Mouse (Mus musculus) cerebellum, adult (tissue): ENCODE results near the gene Ptpn1.

Source experiments
- ATAC-seq: cut with Nextera tagmentation; 2 replicates; pipeline ENCODE4 v1.9.2; 2017; ENCODE audit warnings: mild to moderate bottlenecking, moderate library complexity, mixed read lengths; ENCODE audit not compliant: insufficient number of reproducible peaks, low FRiP score, low TSS enrichment

The Ptpn1 gene

DNA sequence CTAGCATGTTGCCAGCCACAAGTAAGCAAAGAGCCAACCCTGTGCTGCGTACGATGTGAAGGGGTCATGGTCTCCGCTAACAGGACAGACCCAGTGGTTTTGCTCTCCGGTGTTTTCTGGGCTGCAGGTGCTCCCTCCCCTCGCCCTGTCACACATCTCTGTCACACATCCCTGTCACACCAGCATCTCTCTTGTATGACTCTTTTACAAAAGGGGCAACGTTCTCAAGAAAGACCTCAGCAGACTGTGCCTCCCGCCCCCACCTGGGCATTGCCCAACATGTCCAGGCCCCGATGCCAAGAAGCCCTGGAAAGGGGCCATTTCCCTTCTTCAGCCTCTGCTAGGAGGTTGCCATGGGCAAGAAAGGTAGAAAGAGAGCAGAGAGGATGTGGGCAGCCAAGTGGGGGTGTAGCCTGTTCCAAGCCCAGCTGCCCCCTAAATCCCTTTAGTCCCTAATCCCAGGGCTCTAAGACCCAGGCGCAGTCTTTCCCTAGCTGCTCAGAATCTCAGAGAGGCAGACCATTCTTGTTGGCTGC is 10.8 kb upstream of the Ptpn1 start:
- no peak for ATAC-seq

- ATAC-seq: no peak
Measured at GRCm38 (mm10) chr2:167921823-167922222, 10.0 kb upstream of the Ptpn1 start.

- no peak for ATAC-seq
Measured at GRCm38 (mm10) chr2:167924011-167924410, 7.8 kb upstream of the Ptpn1 start.

DNA sequence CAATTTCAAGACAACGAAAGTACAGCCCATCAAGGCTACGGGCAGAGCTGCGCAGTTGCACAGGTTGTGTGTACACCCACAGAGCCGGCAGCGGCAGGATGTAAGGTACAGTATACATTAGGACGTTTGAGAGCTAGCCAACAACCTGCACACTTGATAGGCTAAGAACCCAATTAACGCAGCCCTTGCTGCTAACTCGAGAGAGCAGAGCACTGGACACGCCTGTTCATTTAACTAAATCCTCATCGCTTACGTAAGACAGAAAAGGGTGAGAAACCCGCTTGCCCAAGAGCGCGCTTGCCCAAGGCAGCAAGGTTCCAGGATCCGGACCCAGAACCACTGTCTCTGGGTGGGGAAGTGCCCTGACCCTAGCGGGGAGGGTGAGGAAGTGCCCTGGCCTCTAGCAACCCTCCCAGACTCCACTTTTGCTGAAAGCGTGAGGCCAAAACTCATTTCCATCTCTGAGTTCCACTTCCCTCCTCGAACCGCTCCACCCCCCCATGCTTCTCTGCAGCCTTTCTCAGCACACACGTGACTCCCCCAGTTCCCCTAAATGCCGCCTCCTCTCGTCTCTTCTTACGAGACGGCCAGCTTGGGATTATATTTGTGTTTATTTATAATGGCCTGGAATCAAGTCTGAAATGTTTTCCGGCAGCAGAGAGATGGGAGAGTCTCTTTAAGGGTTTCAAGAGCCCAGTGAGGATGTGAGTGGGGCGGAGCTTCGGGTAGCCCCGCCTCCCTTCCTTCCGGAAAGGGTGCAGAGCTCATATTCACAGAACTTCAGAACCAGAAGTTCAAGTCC is 6.9 kb upstream of the Ptpn1 start:
- ATAC-seq: peak; percentile 60

DNA sequence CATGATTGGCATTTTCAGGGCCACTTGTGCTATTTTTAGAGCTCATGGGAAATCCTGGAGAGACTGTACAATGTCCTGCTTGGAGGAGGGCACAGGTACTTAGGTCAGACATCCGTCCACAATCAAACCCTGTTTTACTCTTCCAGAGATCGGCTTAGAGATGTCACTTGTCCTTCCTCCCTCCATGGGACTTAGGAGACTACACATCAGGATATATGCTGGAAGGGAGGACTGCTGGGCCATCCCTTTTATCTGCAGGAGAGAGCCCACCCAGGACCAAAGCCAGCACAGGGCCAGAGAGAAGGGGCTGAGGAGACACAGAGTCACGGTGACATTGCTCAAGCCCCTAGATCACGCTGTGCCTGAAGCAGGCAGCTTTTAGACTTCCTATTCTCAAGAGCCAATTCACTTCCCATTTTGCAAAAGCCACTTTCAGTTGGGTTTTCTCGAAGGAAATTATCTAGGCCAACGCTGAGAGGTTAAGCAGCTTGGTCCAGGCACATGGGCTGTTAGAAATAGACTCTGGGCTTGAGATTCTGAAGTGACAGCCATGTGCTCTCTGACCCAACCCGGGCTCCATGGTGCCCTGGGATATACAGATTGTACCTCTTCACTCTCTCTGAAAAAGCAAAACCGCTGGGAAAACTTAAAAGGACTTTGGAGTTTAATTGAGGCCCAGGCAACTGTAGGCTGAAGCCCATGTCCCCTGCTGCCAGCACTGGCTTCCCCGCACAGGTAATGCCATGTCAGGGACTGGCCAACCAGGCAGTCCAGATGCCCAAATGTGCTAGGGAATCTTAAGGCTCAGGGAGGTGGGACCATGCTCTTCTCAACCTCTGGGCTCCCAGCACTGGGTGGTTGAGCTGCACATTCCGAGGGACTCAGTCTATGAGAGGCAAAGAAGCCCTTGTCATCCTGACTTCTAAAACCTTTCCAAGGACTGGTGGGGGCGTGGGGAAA is 5.7 kb upstream of the Ptpn1 start:
- no peak for ATAC-seq

GRCm38 (mm10) chr2:167928002-167928526 is 3.8 kb upstream of the Ptpn1 start:
- no peak for ATAC-seq

- no peak for ATAC-seq
Measured at GRCm38 (mm10) chr2:167928972-167929371, 2.9 kb upstream of the Ptpn1 start.

GRCm38 (mm10) chr2:167930975-167931374 is 882 bp upstream of the Ptpn1 start:
- ATAC-seq: no peak

- ATAC-seq: peak; percentile 26; the same call in 1 of the 2 replicates
Measured at GRCm38 (mm10) chr2:167932727-167933231, 922 bp downstream of the Ptpn1 start.

- no peak for ATAC-seq
Measured at GRCm38 (mm10) chr2:167933397-167933796, 1.5 kb downstream of the Ptpn1 start.

DNA sequence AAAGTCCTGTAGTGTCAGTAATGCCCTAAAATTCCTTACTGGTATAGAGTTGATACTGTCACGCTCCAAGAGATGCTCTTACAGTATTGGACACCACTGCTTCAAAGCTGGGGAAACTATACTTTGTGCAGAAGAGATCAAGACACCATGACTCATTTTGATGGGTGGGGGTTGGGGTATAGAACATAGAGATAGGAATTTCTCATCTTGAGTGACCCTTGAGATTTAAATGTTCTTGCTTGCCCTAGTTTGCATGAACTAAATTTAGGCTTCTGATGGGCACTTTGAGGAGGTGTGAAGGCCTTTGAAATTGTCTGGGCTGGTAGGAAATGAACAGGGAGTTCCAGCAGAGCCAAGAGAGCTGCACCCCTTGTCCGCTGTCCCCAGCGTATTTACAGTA is 4.1 kb downstream of the Ptpn1 start:
- no peak for ATAC-seq

DNA sequence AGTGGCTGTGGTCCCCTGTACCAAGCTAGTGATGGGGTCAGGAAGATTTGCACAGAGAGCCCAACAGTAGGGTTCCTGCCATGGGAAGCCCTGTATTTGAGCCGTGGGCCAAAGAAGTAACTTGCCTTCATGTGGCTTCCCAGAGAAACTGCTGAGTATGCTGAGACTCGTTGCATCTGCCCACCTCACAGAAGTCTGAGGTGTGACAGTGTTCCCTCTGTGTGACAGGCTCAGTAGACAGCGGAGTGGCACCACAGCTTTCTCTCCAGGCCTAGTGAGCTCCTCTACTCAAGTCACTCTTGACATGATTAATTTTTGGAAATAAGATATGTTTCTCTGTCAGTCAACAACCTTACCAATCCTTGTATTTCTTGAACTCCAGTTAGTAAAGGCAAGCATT is 6.9 kb downstream of the Ptpn1 start:
- ATAC-seq: no peak

DNA sequence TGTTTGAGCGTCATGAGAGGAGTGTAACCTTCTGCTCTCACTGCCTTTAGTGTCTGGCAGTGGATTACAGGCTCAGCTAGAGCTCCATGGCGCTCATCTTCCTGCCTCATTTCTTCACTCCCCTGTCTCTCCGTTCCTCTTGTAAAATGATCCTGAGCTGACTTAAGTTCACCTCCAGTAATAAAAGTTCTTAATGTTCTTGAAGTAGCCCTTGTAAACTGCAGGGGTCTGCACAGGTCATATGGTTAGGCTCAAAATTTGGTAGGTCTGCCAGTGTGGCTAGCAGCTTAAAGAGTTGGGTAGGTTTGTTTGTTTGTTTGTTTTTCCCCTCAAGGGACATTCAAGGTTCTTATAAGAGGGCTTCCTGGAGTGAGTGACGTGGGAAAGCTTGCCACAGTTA is 7.3 kb downstream of the Ptpn1 start:
- ATAC-seq: no peak

GRCm38 (mm10) chr2:167939632-167940399 is 8.0 kb downstream of the Ptpn1 start:
- ATAC-seq: no peak

DNA sequence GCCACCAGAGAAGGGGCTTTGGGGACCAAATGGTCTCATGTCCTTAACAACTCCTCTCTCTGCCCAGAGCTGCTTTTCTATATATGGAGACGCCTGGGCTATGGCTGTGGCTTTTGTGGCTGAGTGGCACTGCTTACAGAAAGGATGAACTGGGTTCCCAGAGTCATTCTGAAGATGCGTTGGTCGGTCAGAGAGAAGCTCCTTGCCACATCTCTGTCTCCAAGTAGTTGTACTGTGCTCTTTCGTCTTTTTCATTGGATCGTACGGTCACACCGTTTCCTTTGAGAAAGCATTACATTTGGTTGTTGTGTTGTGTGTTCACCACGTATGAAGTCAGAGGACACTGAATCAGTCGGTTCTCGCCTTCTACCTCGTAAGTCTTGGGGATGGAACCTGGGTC is 8.8 kb downstream of the Ptpn1 start:
- no peak for ATAC-seq

GRCm38 (mm10) chr2:167941320-167941719 is 9.5 kb downstream of the Ptpn1 start:
- ATAC-seq: no peak

DNA sequence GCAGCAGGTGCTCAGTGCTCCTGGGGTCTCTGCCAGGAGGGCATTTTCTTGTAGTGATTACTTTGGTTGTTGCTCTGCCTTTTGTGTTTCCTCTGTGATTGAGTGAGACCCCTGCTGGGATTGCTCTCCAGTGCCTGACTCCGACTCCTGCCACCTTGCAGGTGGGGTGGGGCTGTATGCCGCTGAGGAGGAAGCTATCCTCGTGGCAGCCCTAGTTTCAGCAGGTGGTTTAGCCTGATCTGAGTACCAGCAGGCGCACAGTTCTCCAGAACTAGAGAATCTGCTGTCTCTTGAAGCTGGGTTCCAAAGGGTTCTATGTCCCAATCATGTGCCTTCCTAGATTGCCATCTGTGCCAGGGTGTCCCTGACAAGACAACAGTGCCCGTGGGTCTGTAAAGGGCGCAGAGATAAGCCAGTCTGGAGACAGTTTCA is 9.9 kb downstream of the Ptpn1 start:
- peak; percentile 33; the same call in 1 of the 2 replicates for ATAC-seq

DNA sequence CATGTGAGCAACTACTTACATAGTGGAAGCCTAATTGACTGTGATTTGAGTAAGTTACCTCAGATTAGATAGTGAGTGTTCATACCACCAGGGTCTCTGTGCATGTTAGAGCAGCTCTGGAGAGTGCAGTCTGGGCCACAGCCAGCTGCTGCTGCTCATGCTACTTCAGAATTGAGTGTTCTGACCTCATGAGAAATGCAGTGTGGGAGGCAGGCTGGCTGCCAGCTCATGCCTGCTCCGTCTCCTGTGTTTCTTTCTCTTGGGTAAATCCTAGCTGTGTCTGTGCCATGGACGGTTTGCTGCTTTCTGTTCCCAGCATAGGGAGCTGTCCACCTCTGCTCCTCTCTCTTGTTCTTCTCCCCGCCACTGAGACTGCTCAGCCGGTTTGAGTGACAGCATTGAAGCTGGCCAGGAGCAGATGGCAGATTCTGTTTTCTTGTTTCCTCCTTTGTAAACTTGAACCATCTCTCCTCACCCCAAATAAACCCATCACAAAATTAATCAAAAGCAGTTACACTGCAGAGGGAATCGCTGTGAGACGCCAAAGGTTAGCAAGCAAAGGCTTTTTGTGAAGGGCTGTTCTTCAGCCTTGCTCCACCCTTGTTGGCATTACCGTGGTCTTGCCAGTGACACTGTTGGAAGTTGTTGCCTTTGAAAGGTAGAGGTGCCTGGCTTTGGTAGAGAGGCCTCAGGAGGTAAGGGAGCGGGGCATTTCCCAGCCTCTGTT is 10.5 kb downstream of the Ptpn1 start:
- 0 out of 2 replicates have a peak, but pooled peaks have one; percentile 16 for ATAC-seq
